Mouse (Mus musculus) brown adipose tissue, adult 24 weeks (tissue): ENCODE measurements around the gene Themis2. TPM values are rescaled to one million over a fixed set of nuclear protein-coding genes. Genes with fewer than 3 reads are reported as not detected.
A peak's percentile ranks its signal among the peaks of the same experiment; 100 is the strongest.

ENCODE experiments used
- H3K27ac ChIP-seq: fragments of 200-500 bp; replicated peaks from 2 replicates; pipeline ENCODE4 v1.5.1; 2012; ENCODE audit warnings: low read depth, mild to moderate bottlenecking, low read length
- H3K4me1 ChIP-seq: fragments of 200-500 bp; 2 replicates; pipeline ENCODE4 v1.6.1; 2012; ENCODE audit warnings: low read length, mixed read lengths; ENCODE audit not compliant: control insufficient read depth, insufficient read depth, insufficient read length
- H3K4me3 ChIP-seq: fragments of 200-500 bp; 2 replicates; pipeline ENCODE4 v1.5.1; 2012; ENCODE audit warnings: low read depth, mild to moderate bottlenecking, low read length, moderate library complexity; ENCODE audit not compliant: insufficient read depth
- polyA plus RNA-seq: library from polyadenylated mRNA; stranded (reverse); fragments of >200 nt; gene quantifications from 2 replicates; pipeline ENCODE4 v1.2.4, GENCODE M21; 2012; ENCODE audit not compliant: missing spikeins, insufficient read depth, insufficient read length

Themis2 gene
- 2.8 and 3.4 TPM in 2 replicates for polyA plus RNA-seq

- H3K4me1 ChIP-seq: peaks cover 7% of the 10 kb centered on the region; the same call in 1 of the 2 replicates
- peak within 1 kb of the TSS; percentile 64 for H3K27ac ChIP-seq
Observed at GRCm38 (mm10) chr4:132796196-132796886, at the start of gene Themis2. TSS of gene Themis2 (minus strand) at chr4:132796387.

GRCm38 (mm10) chr4:132843705-132844071, 47.5 kb upstream of the Themis2 start:
- H3K4me3 ChIP-seq: peak overlapping the region; percentile 73; the same call in 1 of the 2 replicates
- no peak overlapping the region for H3K27ac ChIP-seq
- H3K4me1 ChIP-seq: no peaks in the 10 kb centered on the region

More at GRCm38 (mm10) chr4:132796196-132796886, at the start of gene Themis2:
- peak within 1 kb of the TSS; percentile 69 for H3K4me3 ChIP-seq

GRCm38 (mm10) chr4:132842970-132843704, 47.0 kb upstream of the Themis2 start, which contains the start of gene Ppp1r8:
TSS of gene Ppp1r8 (minus strand) at chr4:132843169.
- peak within 1 kb of the TSS; percentile 23; the same call in 1 of the 2 replicates for H3K27ac ChIP-seq
- no peaks in the 10 kb centered on the region for H3K4me1 ChIP-seq
- peak within 1 kb of the TSS; percentile 73 for H3K4me3 ChIP-seq

- peak overlapping the region; percentile 67 for H3K4me3 ChIP-seq
- H3K4me1 ChIP-seq: no peaks in the 10 kb centered on the region
- H3K27ac ChIP-seq: 0 out of 2 replicates have a peak overlapping the region, but pooled peaks have one; percentile 9
Observed at GRCm38 (mm10) chr4:132842281-132842906, 46.2 kb upstream of the Themis2 start.

GRCm38 (mm10) chr4:132841493-132841892, 45.3 kb upstream of the Themis2 start:
- Histone ChIP-seq H3K4me3 (no peak overlapping the region), H3K27ac (no peak overlapping the region), H3K4me1 (no peaks in the 10 kb centered on the region)

GRCm38 (mm10) chr4:132823614-132824366, 27.6 kb upstream of the Themis2 start:
- H3K4me1 ChIP-seq: no peaks in the 10 kb centered on the region
- H3K27ac ChIP-seq: no peak overlapping the region
- no peak overlapping the region for H3K4me3 ChIP-seq

- H3K4me1 ChIP-seq: peaks cover 2% of the 10 kb centered on the region; the same call in 1 of the 2 replicates
- no peak overlapping the region for H3K27ac ChIP-seq
- no peak overlapping the region for H3K4me3 ChIP-seq
Observed at GRCm38 (mm10) chr4:132818442-132818841, 22.3 kb upstream of the Themis2 start.

GRCm38 (mm10) chr4:132816855-132817254, 20.7 kb upstream of the Themis2 start:
- Histone ChIP-seq H3K4me1 (peaks cover 2% of the 10 kb centered on the region; the same call in 1 of the 2 replicates), H3K27ac (peak overlapping the region; percentile 78), H3K4me3 (no peak overlapping the region)

- no peak overlapping the region for H3K4me3 ChIP-seq
- peaks cover 2% of the 10 kb centered on the region; the same call in 1 of the 2 replicates for H3K4me1 ChIP-seq
- H3K27ac ChIP-seq: peak overlapping the region; percentile 78
Observed at GRCm38 (mm10) chr4:132816404-132816803, 20.2 kb upstream of the Themis2 start.

GRCm38 (mm10) chr4:132809621-132810020, 13.4 kb upstream of the Themis2 start:
- Histone ChIP-seq H3K4me1 (peaks cover 11% of the 10 kb centered on the region), H3K4me3 (no peak overlapping the region), H3K27ac (peak overlapping the region; percentile 41)

GRCm38 (mm10) chr4:132807771-132808641, 11.8 kb upstream of the Themis2 start:
- H3K4me3 ChIP-seq: no peak overlapping the region
- peak overlapping the region; percentile 73 for H3K27ac ChIP-seq
- H3K4me1 ChIP-seq: peaks cover 15% of the 10 kb centered on the region

- Histone ChIP-seq H3K4me1 (peaks cover 19% of the 10 kb centered on the region), H3K27ac (0 out of 2 replicates have a peak overlapping the region, but pooled peaks have one; percentile 12), H3K4me3 (no peak overlapping the region)
Observed at GRCm38 (mm10) chr4:132806620-132807191, 10.5 kb upstream of the Themis2 start.

- peaks cover 19% of the 10 kb centered on the region for H3K4me1 ChIP-seq
- no peak overlapping the region; the same call in 1 of the 2 replicates for H3K27ac ChIP-seq
- H3K4me3 ChIP-seq: no peak overlapping the region
Observed at GRCm38 (mm10) chr4:132805599-132806197, 9.5 kb upstream of the Themis2 start.
